Mouse (Mus musculus) hindbrain, embryonic 14.5 days (tissue): ENCODE measurements at regions not wholly inside any gene's neighbourhood (a gene's known extent, or its start where the extent isn't known, plus 50 kb on each side); places are given as distances from the start of the nearest gene placed in this dataset.
"Not testable (repeated sequence)": the region's sequence is repeated elsewhere in the genome, so short reads cannot be mapped to it uniquely, and the experiment has no call there.

Experiments
- ATAC-seq: fragments of 200-750 bp; cut with Nextera tagmentation; 2 replicates; pipeline ENCODE4 v1.8.0; 2017; ENCODE audit warnings: moderate number of reproducible peaks, mild to moderate bottlenecking, moderate TSS enrichment, moderate library complexity; ENCODE audit not compliant: low FRiP score
- DNase-seq: peaks from one replicate; pipeline ENCODE4 v3.0.0-alpha.2; 2015; ENCODE audit warnings: low spot score
- H3K27ac ChIP-seq: fragments of 300-500 bp; sonication (generic); 2 replicates; pipeline ENCODE4 v1.5.1; 2014; ENCODE audit warnings: mild to moderate bottlenecking, moderate library complexity
- H3K27me3 ChIP-seq: fragments of 300-500 bp; sonication (generic); 2 replicates; pipeline ENCODE4 v1.6.1; 2014; ENCODE audit warnings: mild to moderate bottlenecking, low read length, mixed read lengths; ENCODE audit not compliant: control insufficient read depth, insufficient read depth
- H3K36me3 ChIP-seq: fragments of 300-500 bp; sonication (generic); replicated peaks from 2 replicates; pipeline ENCODE4 v1.6.1; 2014; ENCODE audit not compliant: control insufficient read depth, insufficient read depth
- H3K4me1 ChIP-seq: fragments of 300-500 bp; sonication (generic); replicated peaks from 2 replicates; pipeline ENCODE4 v1.6.1; 2014; ENCODE audit warnings: antibody characterized with exemption, low read length, mixed read lengths; ENCODE audit not compliant: control insufficient read depth, insufficient read depth
- H3K4me2 ChIP-seq: fragments of 300-500 bp; sonication (generic); replicated peaks from 2 replicates; pipeline ENCODE4 v1.6.1; 2014; ENCODE audit warnings: mild to moderate bottlenecking, moderate library complexity
- H3K4me3 ChIP-seq: fragments of 300-500 bp; sonication (generic); replicated peaks from 2 replicates; pipeline ENCODE4 v1.5.1; 2014; ENCODE audit warnings: mild to moderate bottlenecking, low read length
- H3K9ac ChIP-seq: fragments of 300-500 bp; sonication (generic); 2 replicates; pipeline ENCODE4 v1.6.1; 2014
- H3K9me3 ChIP-seq: fragments of 300-500 bp; sonication (generic); 2 replicates; pipeline ENCODE4 v1.6.1; 2016; ENCODE audit warnings: low read length; ENCODE audit not compliant: control insufficient read depth
- WGBS: fragments of 180-500 bp; shearing (Covaris S2); extraction: QIAGEN DNeasy Blood & Tissue Kit; methylation state at CpG from one replicate; pipeline ENCODE4 v1.1.7; 2014; 5-methylcytosine and 5-hydroxymethylcytosine counted together

- H3K9ac ChIP-seq, H3K27ac ChIP-seq, DNase-seq, ATAC-seq, H3K9me3 ChIP-seq, H3K4me2 ChIP-seq, H3K4me3 ChIP-seq, H3K36me3 ChIP-seq, H3K27me3 ChIP-seq: not testable (repeated sequence)
- WGBS, result 70% methylated on average over 1 of the region's 1 CpGs
- H3K4me1 ChIP-seq, result peaks cover 27% of the 10 kb centered on the region
Measured at GRCm38 (mm10) chr17:13654606-13655005, 105.7 kb upstream of the Afdn start.

GRCm38 (mm10) chr17:13656065-13656464 is 104.3 kb upstream of the Afdn start:
- Histone ChIP-seq H3K9me3 (no peaks in the 10 kb centered on the region), H3K4me2 (peak overlapping the region; percentile 15; the same call in 1 of the 2 replicates), H3K4me1 (peaks cover 27% of the 10 kb centered on the region), H3K27me3 (no peaks in the 10 kb centered on the region), H3K36me3 (no peaks in the 10 kb centered on the region), H3K4me3 (no peak overlapping the region), H3K27ac (peak overlapping the region; percentile 83), H3K9ac (no peak overlapping the region)
- 11% methylated on average over 3 of the region's 3 CpGs for WGBS
- ATAC-seq, result no peak
- DNase-seq, result no peak

DNA sequence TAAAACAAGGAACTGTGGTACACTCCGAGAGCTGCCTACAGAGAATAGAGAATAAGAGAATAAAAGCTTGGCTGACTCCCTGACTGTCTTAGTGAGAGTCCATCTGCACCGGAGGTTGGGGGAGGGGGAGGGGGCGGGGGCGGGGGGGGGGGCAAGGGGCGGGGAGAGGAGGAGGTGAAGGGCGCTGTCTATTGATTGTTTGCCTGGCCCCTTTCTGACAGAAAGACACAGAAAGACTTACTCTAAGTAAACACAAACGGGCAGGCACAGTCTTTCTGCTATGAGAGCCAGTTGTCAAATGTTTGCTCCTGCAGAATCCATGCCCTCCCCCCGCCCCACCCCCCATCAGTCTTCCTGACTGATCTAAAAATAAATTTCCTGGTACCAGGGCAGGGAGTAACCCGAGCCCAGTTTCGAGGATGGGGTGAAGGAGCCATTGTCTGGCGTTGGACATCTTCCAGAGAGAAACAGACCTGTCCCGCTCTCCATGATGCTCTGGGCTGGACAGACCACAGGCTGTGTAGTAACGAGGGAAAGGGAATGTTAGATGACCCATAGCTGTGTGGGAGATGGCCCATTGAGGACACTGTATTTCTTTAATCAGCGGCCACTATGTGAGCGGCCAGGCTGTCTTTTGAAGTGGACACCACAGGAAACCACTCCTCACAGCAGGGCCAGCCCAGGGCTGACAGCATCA is 103.7 kb upstream of the Afdn start:
- peak overlapping the region; percentile 15; the same call in 1 of the 2 replicates for H3K4me2 ChIP-seq

GRCm38 (mm10) chr17:13657182-13657562 is 103.2 kb upstream of the Afdn start:
- no peak for ATAC-seq
- Histone ChIP-seq H3K36me3 (no peaks in the 10 kb centered on the region), H3K27me3 (no peaks in the 10 kb centered on the region), H3K9ac (peak overlapping the region; percentile 25; the same call in 1 of the 2 replicates), H3K9me3 (no peaks in the 10 kb centered on the region), H3K4me3 (no peak overlapping the region), H3K4me1 (peaks cover 27% of the 10 kb centered on the region), H3K27ac (peak overlapping the region; percentile 83), H3K4me2 (0 out of 2 replicates have a peak overlapping the region, but pooled peaks have one; percentile 15)
- WGBS, result 14% methylated on average over 10 of the region's 10 CpGs
- no peak for DNase-seq

More for the DNA sequence above, 103.7 kb upstream of the Afdn start:
- Histone ChIP-seq H3K27ac (peak overlapping the region; percentile 83), H3K36me3 (no peaks in the 10 kb centered on the region), H3K27me3 (no peaks in the 10 kb centered on the region), H3K4me3 (no peak overlapping the region), H3K9ac (peak overlapping the region; percentile 25; the same call in 1 of the 2 replicates), H3K4me1 (peaks cover 27% of the 10 kb centered on the region), H3K9me3 (no peaks in the 10 kb centered on the region)
- 2% methylated on average over 10 of the region's 15 CpGs for WGBS
- peak; percentile 49 for ATAC-seq
- no peak for DNase-seq

- ATAC-seq (peak; percentile 78), DNase-seq (peak; percentile 61)
- H3K4me2 ChIP-seq, result no peak overlapping the region
- no peak overlapping the region for H3K4me3 ChIP-seq
- H3K4me1 ChIP-seq, result peaks cover 27% of the 10 kb centered on the region
- H3K27me3 ChIP-seq, result no peaks in the 10 kb centered on the region
- peak overlapping the region; percentile 83 for H3K27ac ChIP-seq
- no peak overlapping the region; the same call in 1 of the 2 replicates for H3K9ac ChIP-seq
- no peaks in the 10 kb centered on the region for H3K9me3 ChIP-seq
- 23% methylated on average over 9 of the region's 9 CpGs for WGBS
- H3K36me3 ChIP-seq, result no peaks in the 10 kb centered on the region
Measured at GRCm38 (mm10) chr17:13657656-13658292, 102.6 kb upstream of the Afdn start.

GRCm38 (mm10) chr17:13658321-13658978 is 101.9 kb upstream of the Afdn start:
- DNase-seq (no peak), ATAC-seq (peak; percentile 28; the same call in 1 of the 2 replicates)
- Histone ChIP-seq H3K4me1 (peaks cover 27% of the 10 kb centered on the region), H3K4me2 (no peak overlapping the region), H3K4me3 (no peak overlapping the region), H3K9me3 (no peaks in the 10 kb centered on the region), H3K27ac (peak overlapping the region; percentile 83), H3K36me3 (no peaks in the 10 kb centered on the region), H3K27me3 (no peaks in the 10 kb centered on the region), H3K9ac (no peak overlapping the region; the same call in 1 of the 2 replicates)
- 14% methylated on average over 3 of the region's 3 CpGs for WGBS

- WGBS, result 8% methylated on average over 8 of the region's 8 CpGs
- no peak for DNase-seq
- Histone ChIP-seq H3K27ac (peak overlapping the region; percentile 83), H3K4me2 (no peak overlapping the region), H3K9me3 (no peaks in the 10 kb centered on the region), H3K27me3 (no peaks in the 10 kb centered on the region), H3K4me3 (no peak overlapping the region), H3K4me1 (peaks cover 27% of the 10 kb centered on the region), H3K9ac (no peak overlapping the region), H3K36me3 (no peaks in the 10 kb centered on the region)
- no peak for ATAC-seq
Measured at GRCm38 (mm10) chr17:13659103-13659502, 101.2 kb upstream of the Afdn start.

DNA sequence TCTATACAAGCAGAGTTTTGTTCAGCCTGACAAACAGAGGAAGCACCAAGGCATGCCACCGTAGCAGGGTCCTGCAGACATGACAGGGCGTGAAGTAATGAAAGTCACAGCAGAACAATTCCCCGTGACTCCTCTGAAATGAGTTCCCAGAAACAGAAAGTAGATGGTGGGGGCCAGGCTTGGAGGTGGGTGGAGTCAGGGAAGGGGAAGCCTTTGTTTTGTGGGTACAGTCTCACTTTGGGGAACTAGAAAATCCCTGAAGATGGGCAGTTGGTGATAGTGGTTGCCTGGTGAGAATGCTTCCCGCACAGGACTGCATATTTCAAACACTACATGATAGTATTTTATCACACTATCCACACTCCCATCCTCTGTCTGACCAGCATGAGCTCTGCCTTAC is 100.4 kb upstream of the Afdn start:
- WGBS, result 66% methylated on average over 4 of the region's 4 CpGs
- H3K27me3 ChIP-seq, result no peaks in the 10 kb centered on the region
- no peak for ATAC-seq

GRCm38 (mm10) chr17:13661023-13661422 is 99.3 kb upstream of the Afdn start:
- WGBS, result 92% methylated on average over 8 of the region's 8 CpGs
- no peaks in the 10 kb centered on the region for H3K36me3 ChIP-seq
- H3K4me2 ChIP-seq, result no peak overlapping the region
- peaks cover 28% of the 10 kb centered on the region for H3K4me1 ChIP-seq
- no peaks in the 10 kb centered on the region for H3K9me3 ChIP-seq
- H3K4me3 ChIP-seq, result no peak overlapping the region
- no peaks in the 10 kb centered on the region for H3K27me3 ChIP-seq
- DNase-seq (no peak), ATAC-seq (no peak)
- H3K27ac ChIP-seq, result no peak overlapping the region
- no peak overlapping the region for H3K9ac ChIP-seq

More for the DNA sequence above, 100.4 kb upstream of the Afdn start:
- H3K4me1 ChIP-seq, result peaks cover 27% of the 10 kb centered on the region
- no peak overlapping the region for H3K27ac ChIP-seq
- no peaks in the 10 kb centered on the region for H3K36me3 ChIP-seq
- no peak overlapping the region for H3K9ac ChIP-seq
- H3K4me2 ChIP-seq, result no peak overlapping the region
- H3K9me3 ChIP-seq, result no peaks in the 10 kb centered on the region
- no peak overlapping the region for H3K4me3 ChIP-seq
- no peak for DNase-seq
